Mouse (Mus musculus) lung, adult 2 months (tissue): ENCODE results near the gene Scin.

Source experiments
- CTCF ChIP-seq: fragments of 200-500 bp; IDR thresholded peaks from 2 replicates; pipeline ENCODE4 v1.5.1; 2011; ENCODE audit warnings: mild to moderate bottlenecking, low read length, control low read depth; ENCODE audit not compliant: insufficient read depth
- POLR2A ChIP-seq: fragments of 200-500 bp; IDR thresholded peaks from 2 replicates; pipeline ENCODE4 v1.6.1; 2011; ENCODE audit warnings: low read depth, mild to moderate bottlenecking, control low read depth, low read length, borderline replicate concordance; ENCODE audit errors: extremely low read depth

GRCm38 (mm10) chr12:40114020-40114419 lies 20.0 kb downstream of the Scin start:
- TF ChIP-seq CTCF: no peak
- no peak for TF ChIP-seq POLR2A
